Mouse (Mus musculus) MEL (cell line): Measurements from ENCODE around the gene Gm853.

Experiments used
- CHD1 ChIP-seq: IDR thresholded peaks from 2 replicates; pipeline ENCODE4 v1.6.1; 2012; ENCODE audit warnings: low read depth, mild to moderate bottlenecking, inconsistent platforms, low read length, improper control_type of control experiment
- CTCF ChIP-seq, 3 experiments: IDR thresholded peaks in 2 of 3; conservative IDR thresholded peaks in 1 of 3; 2 replicates each; pipeline ENCODE4 v1.5.1; 2011 to 2012; ENCODE audit warnings: low read length in 3 of 3, low read depth in 2 of 3, mild to moderate bottlenecking in 2 of 3, improper control_type of control experiment in 1 of 3, inconsistent platforms in 1 of 3, mixed read lengths in 1 of 3, moderate library complexity in 1 of 3; ENCODE audit not compliant: control insufficient read depth in 1 of 3, insufficient read depth in 1 of 3, poor library complexity in 1 of 3, severe bottlenecking in 1 of 3
- MAFK ChIP-seq: IDR thresholded peaks from 2 replicates; pipeline ENCODE4 v1.6.1; 2011; ENCODE audit warnings: low read depth, mild to moderate bottlenecking, low read length, improper control_type of control experiment, borderline replicate concordance
- MYC ChIP-seq: IDR thresholded peaks from 2 replicates; pipeline ENCODE4 v1.6.1; 2011; ENCODE audit warnings: low read depth, mild to moderate bottlenecking, low read length, improper control_type of control experiment, moderate library complexity
- ZNF384 ChIP-seq: IDR thresholded peaks from 2 replicates; pipeline ENCODE4 v1.6.1; 2012; ENCODE audit warnings: low read depth, mild to moderate bottlenecking, inconsistent platforms, low read length, improper control_type of control experiment

- TF ChIP-seq CTCF (IDR thresholded peaks at IDR 0.05 in 2 of 3, conservative IDR thresholded peaks at IDR 0.05 in 1 of 3; ENCODE audit: control insufficient read depth in 1 of 3, insufficient read depth in 1 of 3, low read depth in 2 of 3, low read length in 3 of 3, poor library complexity in 1 of 3, severe bottlenecking in 1 of 3) (no peak), ZNF384 (no peak), MYC (no peak), MAFK (no peak), CHD1 (no peak)
Observed at GRCm38 (mm10) chr4:130164121-130164520, 58.1 kb downstream of the Gm853 start.
